Mouse (Mus musculus): ENCODE results near the gene Col4a4.

Col4a4 gene

DNA sequence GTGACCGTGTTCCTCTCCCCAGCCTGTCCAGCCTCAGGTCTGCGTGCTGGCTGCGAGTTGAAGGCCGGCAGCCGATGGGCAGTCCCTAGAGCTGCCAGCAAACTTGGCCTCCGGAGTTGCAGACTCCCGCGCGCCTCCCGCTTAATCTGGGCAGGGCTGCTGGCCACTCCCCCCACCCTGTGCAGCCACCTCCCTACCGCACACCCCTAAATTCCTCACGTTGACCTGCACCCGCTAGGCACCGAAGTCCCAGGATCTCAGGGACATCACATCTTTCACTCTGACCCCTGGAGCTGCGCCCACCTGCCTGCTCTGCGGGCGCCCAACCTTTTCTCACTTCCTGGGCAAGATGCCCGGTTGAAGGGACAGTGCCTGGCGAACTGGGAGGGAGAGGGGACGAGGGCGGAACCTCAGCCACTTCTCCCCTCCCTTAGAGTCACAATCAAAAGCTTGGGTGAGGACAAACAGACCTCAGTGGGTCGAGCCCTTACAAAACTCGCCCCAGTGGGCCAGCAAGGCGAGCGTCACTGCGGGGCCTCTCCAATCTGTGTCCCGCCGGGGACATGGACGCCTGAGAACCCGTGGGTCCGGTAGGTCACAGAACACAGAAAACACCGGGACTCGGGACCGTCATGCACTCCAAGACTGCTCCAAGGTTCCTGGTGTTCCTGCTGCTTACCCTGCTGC is at the start of gene Col4a4, which contains the start of gene Col4a3:
Gene Col4a4, minus strand, starts transcription at position 137 of the 687 bp plus-strand sequence.
Gene Col4a3, plus strand, starts transcription at position 209 of the 687 bp plus-strand sequence.
- peak; percentile 37 for DNase-seq (ENCODE audit: low spot score)

DNA sequence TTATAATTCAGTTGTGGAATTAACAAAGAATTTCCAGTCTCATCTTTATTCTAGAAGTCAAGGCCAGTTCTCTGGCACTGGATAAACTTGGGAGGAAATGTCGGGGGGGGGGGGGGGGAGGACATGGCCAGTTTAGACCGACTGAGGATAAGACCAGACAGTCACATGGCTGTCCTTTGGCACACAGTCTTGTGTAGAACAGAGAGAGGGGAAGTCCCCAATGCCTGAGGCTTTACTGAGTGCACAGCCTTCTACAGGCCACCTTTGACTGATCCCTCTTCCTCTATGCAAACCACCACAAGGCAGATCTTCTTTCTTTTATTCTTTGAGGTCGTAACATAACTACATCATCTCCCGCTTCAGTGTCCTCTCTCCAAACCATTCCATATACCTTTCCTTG is 49.7 kb upstream of the Col4a4 start:
- DNase-seq (ENCODE audit: low spot score), result no peak

GRCm38 (mm10) chr1:82635254-82635620 is 48.6 kb upstream of the Col4a4 start:
- no peak for DNase-seq (ENCODE audit: low spot score)

GRCm38 (mm10) chr1:82634545-82635253 is 48.0 kb upstream of the Col4a4 start:
- DNase-seq (ENCODE audit: low spot score), result no peak

- DNase-seq (ENCODE audit: low spot score), result no peak
Measured at GRCm38 (mm10) chr1:82631169-82631792, 44.6 kb upstream of the Col4a4 start.

DNA sequence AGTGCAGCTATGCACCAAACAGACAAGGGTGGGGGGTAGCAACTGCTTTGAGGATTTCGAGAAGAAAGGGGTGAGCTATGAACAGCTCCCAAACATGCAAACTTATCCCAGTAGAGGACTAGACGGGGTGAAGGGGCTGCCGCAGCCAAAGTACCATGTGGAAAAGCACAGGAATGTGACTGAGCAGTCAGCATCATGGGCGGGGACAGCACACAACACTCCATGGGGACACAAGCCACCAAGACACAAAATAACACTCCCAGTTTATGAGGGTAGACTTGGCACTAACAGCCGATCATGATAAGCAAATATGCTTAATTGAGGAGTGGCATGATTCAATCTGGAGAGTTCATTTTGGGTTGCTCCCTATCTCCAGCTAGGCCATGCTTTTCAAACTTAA is 42.8 kb upstream of the Col4a4 start:
- DNase-seq (ENCODE audit: low spot score), result no peak

GRCm38 (mm10) chr1:82627652-82628051 is 41.0 kb upstream of the Col4a4 start:
- DNase-seq (ENCODE audit: low spot score), result no peak

DNA sequence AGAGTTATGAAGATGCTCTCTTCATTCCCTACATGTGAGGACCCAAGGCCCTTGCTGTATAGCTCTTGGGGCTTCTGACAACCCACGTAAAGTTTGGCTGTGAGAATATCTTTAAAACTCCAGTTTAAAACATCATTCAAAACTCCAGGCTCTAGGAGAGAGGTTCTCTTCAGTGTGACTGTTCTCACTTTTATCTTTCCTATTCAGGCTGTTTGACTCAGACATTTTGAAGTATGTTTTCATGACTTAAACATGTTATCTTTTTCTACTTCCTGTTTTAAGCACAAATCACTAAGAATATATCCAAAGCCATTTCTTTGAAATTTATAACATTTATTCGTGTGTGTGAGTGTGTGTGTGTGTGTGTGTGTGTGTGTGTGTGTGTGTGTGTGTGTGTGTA is 38.8 kb upstream of the Col4a4 start:
- DNase-seq (ENCODE audit: low spot score), result no peak

GRCm38 (mm10) chr1:82624934-82625333 is 38.3 kb upstream of the Col4a4 start:
- DNase-seq (ENCODE audit: low spot score), result no peak

DNA sequence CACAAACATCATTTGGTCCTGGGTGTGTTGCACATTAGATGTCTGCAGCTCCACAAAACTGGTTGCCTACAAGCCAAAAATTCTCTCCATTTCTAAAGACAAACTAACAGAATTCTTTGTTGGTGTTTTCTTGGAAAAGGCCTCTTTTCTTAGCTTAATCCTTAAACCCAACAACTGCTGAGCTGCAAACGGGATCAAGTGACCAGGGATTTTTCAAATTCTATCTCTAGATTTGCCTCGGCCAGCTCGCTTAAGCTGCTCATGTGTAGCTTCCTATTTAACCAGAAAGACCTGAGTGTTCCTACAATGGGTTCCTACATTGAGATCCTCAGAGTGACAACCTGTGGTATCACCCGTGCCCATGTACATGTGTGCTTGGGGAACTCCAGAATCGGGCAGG is 33.3 kb upstream of the Col4a4 start:
- DNase-seq (ENCODE audit: low spot score), result no peak

DNA sequence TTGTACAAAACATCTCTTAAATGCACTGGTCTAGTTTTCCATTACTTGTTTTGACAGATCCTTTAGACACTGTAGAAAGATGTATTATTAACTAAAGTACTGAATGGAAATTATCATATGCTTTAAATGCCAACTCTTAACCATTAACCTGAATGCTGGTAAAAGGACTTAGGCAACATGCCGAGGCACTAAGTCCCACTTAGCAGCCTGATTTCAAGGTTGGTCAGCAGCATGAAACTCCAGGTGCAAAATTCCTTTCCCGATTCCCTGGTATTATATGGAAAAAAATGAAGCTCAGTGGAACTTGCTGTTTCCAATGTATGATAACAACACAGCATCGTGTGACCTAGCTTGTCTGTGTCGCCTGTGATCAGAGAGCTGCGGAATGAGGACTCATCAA is 31.9 kb upstream of the Col4a4 start:
- DNase-seq (ENCODE audit: low spot score), result no peak

- no peak for DNase-seq (ENCODE audit: low spot score)
Measured at GRCm38 (mm10) chr1:82618001-82618400, 31.4 kb upstream of the Col4a4 start.

DNA sequence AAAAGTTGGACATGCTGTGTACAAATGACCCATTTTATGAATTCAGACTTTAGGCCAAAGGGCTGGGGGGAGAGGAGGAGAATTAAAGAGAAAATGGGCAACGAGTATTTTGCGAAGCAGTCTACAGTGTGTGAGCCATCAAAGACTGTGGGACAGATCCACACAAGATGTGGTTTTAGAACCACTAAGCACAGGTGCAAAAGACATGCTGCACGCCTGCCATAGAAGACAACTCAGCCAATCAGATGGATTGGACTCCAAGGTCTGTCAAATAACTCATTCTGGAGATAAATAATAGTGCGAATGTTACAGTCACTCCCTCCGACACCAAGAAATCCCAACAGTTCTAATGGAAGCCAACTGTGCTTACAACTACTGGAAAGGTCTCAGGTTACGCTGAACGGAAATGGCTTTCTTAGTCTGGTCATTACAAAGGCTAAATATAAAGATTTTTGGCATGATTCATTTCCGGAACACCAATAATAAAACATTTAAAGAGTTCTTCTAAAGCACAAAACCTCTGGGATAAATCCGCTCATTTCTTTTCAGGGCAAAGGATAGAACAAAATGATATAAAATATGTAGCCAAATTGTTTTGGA is 25.5 kb upstream of the Col4a4 start:
- DNase-seq (ENCODE audit: low spot score), result no peak

DNA sequence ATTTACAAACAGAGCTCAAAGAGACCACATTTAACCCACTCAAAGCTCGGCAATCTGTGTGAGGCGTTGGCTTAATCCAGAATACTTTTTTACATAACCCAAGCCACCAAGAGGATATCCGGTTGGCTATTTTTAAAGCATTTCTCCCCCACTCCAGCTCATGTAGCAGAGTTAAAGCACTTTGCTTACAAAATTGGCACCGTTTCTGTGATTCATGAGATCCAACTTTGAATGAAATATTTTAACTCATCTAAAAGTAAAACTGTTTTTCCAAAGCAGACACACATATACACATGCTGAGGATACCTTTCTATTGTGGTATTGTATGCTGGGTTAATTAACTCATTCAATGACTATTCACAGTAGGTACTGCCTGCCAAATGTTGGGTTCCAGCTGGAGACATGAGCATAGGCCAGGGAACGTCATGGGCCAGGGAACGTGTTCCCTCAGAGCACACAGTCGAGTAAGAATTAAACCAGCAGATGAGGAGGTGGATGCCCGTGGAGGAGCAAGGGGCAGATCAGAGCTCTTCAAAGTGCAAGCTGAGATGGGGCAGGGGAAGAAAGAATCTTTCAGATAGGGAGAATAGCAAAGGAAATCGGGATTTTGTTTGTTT is 22.1 kb upstream of the Col4a4 start:
- no peak for DNase-seq (ENCODE audit: low spot score)

- DNase-seq (ENCODE audit: low spot score), result no peak
Measured at GRCm38 (mm10) chr1:82605856-82606255, 19.2 kb upstream of the Col4a4 start.

DNA sequence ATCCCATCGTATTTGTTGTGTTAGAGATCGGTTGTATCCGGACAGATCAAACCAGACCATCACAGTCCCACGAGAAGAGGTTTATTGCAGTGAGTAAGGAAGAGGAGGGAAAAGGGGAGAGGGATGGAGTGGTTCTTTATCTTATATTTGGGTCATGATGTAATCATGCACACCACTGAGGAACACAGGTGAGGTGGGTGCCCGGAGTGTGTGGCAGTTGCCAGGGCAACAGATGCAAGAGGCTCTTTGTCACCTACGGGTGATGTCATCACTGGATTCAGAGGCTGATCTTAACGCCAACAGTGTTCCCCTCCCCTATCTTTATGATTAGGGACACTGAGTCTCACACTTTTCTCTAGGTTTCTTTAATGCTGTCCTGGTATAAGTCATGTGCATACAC is 18.7 kb upstream of the Col4a4 start:
- DNase-seq (ENCODE audit: low spot score), result no peak

- no peak for DNase-seq (ENCODE audit: low spot score)
Measured at GRCm38 (mm10) chr1:82603198-82603950, 16.7 kb upstream of the Col4a4 start.

DNA sequence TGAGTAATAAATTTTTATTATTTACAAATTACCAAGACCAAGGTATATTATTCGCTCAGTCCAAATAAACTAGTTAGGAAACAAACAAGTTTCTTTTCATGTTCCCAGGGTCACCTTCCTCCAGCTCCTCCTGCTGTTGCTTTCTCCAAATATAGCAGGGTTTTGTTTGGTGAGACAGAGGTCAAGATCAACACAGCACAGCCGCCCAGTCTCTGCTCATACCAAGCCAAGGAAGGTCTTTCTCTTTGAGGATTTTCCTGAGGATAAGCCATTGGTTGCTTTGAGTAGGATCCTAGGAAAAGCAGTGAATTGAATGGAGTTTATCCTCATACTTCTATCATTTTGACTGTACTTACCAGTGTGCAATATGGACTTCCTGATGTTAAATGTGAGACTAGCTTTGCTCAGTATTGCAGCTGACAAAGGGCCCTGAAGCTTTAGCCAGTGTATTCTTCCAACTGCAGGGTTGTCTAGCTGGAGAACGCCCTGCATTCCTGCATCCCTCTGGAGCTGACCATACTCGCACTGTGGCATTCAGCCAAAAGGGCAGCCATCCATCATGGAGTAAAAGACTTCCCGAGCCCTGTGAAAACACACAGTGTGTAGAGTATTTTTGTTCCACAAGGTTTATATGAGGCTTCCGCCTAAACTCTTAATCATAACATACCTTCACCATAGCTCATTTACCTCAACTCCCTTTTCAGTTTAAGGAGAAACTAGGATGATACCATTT is 10.4 kb upstream of the Col4a4 start:
- no peak for DNase-seq (ENCODE audit: low spot score)

DNA sequence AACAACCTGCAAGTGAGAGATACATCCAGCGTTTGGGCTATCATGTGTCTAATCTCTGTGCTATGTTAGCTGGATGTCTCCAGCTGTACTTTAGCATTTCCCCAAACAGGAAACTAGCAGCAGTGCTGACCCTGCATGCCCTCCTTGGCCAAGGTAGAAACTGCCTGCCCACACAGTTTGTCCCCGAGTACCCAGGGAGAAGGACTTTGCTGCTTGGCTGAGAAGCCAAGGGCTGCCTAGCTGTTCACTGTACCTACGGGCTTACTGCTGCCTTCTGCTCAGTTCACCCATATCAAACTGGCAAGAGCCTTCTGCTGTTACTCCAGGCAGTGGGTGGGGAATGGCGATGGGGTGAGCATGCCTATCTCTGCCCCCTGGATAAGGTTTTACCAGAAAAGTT is 3.6 kb upstream of the Col4a4 start:
- DNase-seq (ENCODE audit: low spot score), result no peak

- DNase-seq (ENCODE audit: low spot score), result no peak
Measured at GRCm38 (mm10) chr1:82585981-82586380, 668 bp downstream of the Col4a4 start.

- DNase-seq (ENCODE audit: low spot score), result no peak
Measured at GRCm38 (mm10) chr1:82578320-82578719, 8.3 kb downstream of the Col4a4 start.
